Mouse (Mus musculus): ENCODE measurements around the gene 5730507C01Rik. TPM values are rescaled to one million over a fixed set of nuclear protein-coding genes. Genes with fewer than 3 reads are reported as not detected.
"Not testable (repeated sequence)": the region's sequence is repeated elsewhere in the genome, so short reads cannot be mapped to it uniquely, and the experiment has no call there.

5730507C01Rik gene
- 0.62 and 0.69 TPM in 2 replicates for total RNA-seq (2014; rRNA removed)
- polyA plus RNA-seq (2015; fragmentation: Nextera tagmentation; extraction: Ambion mirVana), result 0.52 and 0.60 TPM in 2 replicates

DNA sequence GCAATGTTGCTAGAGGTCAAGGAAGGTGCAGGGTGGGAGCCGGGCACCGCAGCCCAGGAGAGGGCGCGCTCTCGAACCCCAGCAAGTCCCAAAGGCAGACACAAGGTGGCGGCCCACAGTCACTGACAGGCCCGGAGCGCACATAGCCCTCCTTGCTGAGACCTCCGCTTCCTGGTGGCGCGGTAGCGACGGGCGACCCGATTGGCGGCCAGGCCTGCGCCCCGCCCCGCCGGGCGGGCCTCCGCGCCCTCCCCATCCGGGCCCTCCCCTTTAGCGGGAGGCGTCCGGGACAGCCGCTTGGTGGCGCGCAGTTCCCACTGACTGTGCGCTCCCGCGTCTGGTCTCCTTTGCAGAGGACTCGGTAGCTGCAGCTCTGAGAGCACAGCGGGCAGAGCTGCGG, at the start of gene 5730507C01Rik:
Gene 5730507C01Rik, plus strand, starts transcription at position 340 of the 400 bp plus-strand sequence.
- Histone ChIP-seq H3K4me2 (ENCODE audit: low read depth) (peak within 1 kb of the TSS; percentile 17; the same call in 1 of the 2 replicates), H3K27ac (ENCODE audit: low read depth, low read length) (no peak within 1 kb of the TSS), H3K27me3 (ENCODE audit: insufficient read depth, low read length) (no peaks in the 10 kb centered on the region), H3K4me1 (ENCODE audit: insufficient read depth) (no peaks in the 10 kb centered on the region), H3K9me3 (ENCODE audit: low read length) (peaks cover 3% of the 10 kb centered on the region; the same call in 1 of the 2 replicates), H3K4me3 (ENCODE audit: low read depth, low read length) (peak within 1 kb of the TSS; percentile 14; the same call in 1 of the 2 replicates), H3K36me3 (ENCODE audit: insufficient read depth) (no peaks in the 10 kb centered on the region), H3K9ac (no peak within 1 kb of the TSS)
- WGBS, result 5% methylated on average over 34 of the region's 36 CpGs
- DNase-seq, result peak; percentile 26
- ATAC-seq, result peak; percentile 60
- TF ChIP-seq CTCF (IDR thresholded peaks at IDR 0.05; ENCODE audit: low read depth), result peak; percentile 42

DNA sequence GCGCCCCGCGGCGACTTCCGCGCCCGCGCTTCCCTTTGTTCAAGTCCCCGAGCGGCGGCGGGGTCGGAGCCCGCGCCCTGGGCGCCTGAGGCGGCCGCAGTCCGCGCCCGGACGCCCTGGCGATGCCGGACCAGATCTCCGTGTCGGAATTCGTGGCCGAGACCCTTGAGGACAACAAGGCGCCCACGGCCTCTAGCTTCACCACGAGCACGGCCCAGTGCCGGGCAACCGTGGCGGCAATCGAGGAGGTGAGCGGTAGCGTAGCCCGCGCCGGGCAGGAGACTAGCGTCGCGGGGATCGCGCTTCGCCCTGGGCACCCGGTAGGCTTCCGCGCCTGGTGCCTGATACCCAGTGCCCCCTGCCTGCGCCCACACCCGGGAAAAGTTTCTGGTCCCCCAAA, 306 bp downstream of the 5730507C01Rik start:
- H3K36me3 ChIP-seq (ENCODE audit: insufficient read depth); H3K9ac ChIP-seq; H3K27me3 ChIP-seq (ENCODE audit: insufficient read depth, low read length); ATAC-seq; H3K4me1 ChIP-seq (ENCODE audit: insufficient read depth); H3K9me3 ChIP-seq (ENCODE audit: low read length); H3K27ac ChIP-seq (ENCODE audit: low read depth, low read length); DNase-seq: not testable (repeated sequence)
- Histone ChIP-seq H3K4me3 (ENCODE audit: low read depth, low read length) (peak overlapping the region; percentile 14; the same call in 1 of the 2 replicates), H3K4me2 (ENCODE audit: low read depth) (peak overlapping the region; percentile 17; the same call in 1 of the 2 replicates)
- WGBS, result 9% methylated on average over 40 of the region's 52 CpGs

DNA sequence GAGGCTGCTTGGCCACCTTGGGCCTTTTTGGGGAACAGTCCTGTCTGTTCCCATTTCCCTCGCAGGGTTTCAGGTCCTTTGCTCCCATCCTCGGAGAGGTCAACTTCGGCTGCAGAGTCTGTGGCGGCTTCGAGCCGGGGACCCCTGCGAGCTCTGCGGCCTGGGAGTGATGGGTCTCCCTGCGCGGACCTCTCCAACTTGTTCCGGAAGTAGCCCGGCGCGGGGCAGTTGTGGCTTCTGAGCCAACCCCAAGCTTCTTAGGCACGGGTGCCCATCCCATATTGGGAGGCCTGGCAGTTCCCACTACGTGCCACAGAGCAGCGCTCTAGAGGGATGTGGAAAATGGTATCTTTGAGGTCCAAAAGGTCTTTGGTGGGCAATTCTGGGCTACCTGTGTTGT, 767 bp downstream of the 5730507C01Rik start:
- not testable (repeated sequence) for H3K4me2 ChIP-seq (ENCODE audit: low read depth); H3K36me3 ChIP-seq (ENCODE audit: insufficient read depth); H3K9ac ChIP-seq; DNase-seq; H3K9me3 ChIP-seq (ENCODE audit: low read length); H3K4me1 ChIP-seq (ENCODE audit: insufficient read depth); H3K27ac ChIP-seq (ENCODE audit: low read depth, low read length); H3K4me3 ChIP-seq (ENCODE audit: low read depth, low read length); H3K27me3 ChIP-seq (ENCODE audit: insufficient read depth, low read length); ATAC-seq
- 28% methylated on average over 17 of the region's 17 CpGs for WGBS
